8 mouse cellular contexts compared by ENCODE assay signal in genomic region chr19:38639805-38640204, GRCm38 (mm10).
A peak's percentile ranks its signal among the peaks of the same experiment; 100 is the strongest.
DNase-seq lines count a peak whose midpoint lies in the region; ATAC-seq lines count a peak whose summit lies in the region.

No protein-coding gene starts in this region.

- ATAC-seq in erythroid progenitor cell, adult 5-6 weeks (replicated peaks; ENCODE audit: low FRiP score, poor library complexity, severe bottlenecking): no peak

- peak; percentile 64 for DNase-seq in adrenal gland, postnatal 10 days
- DNase-seq in adrenal gland, postnatal 4 days (ENCODE audit: low spot score in 2 of 2): no peak
- peak; percentile 4 for DNase-seq in ovary, adult 18-20 months (ENCODE audit: low spot score)
- DNase-seq in ovary, postnatal 10 days (ENCODE audit: low spot score): no peak
- peak; percentile 13 to 46 for DNase-seq in kidney, postnatal 25 days
- no peak for DNase-seq in spleen, postnatal 36 days (ENCODE audit: low spot score in 2 of 2)
- DNase-seq in B cell, adult 2 months: no peak

Comparison
In these comparisons a context has a peak if more than half of its experiments do, and no peak if none do; other contexts are left out.
1. DNase-seq: peak in adrenal gland, postnatal 10 days (single experiment), ovary, adult 18-20 months (single experiment) and kidney, postnatal 25 days (2 of 2); none in adrenal gland, postnatal 4 days (0 of 2), ovary, postnatal 10 days (single experiment), spleen, postnatal 36 days (0 of 2) and B cell, adult 2 months (0 of 2).